Mouse (Mus musculus): ENCODE measurements around the gene Cfap73.

Gene Cfap73

GRCm38 (mm10) chr5:120647814-120648491, 13.9 kb upstream of the Cfap73 start:
- peak; percentile 43 to 58 for DNase-seq (ENCODE audit: low spot score in 2 of 2)

GRCm38 (mm10) chr5:120647361-120647760, 13.3 kb upstream of the Cfap73 start:
- DNase-seq (ENCODE audit: low spot score in 2 of 2): no peak

DNA sequence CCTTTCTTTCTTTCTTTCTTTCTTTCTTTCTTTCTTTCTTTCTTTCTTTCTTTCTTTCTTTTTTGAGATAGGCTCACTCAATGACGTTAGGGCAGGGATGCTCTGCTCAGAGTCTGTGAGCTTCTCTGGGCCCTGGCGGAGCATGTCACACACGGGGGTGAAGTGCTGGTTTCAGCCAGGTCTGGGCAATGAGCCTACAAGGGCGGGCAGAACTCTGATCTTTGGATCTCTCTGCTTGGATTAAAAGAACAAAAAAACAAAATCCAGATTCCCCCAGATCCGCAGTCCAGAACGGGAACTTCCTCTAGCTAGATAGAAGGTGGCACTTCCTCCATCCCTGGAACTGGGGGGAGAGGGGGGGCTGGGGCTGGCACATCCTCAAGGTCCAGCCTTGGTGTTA, 11.8 kb upstream of the Cfap73 start:
- no peak for DNase-seq (ENCODE audit: low spot score in 2 of 2)

- no peak for DNase-seq (ENCODE audit: low spot score in 2 of 2)
These were observed 10.2 kb upstream of the Cfap73 start for GRCm38 (mm10) chr5:120644227-120644626.

GRCm38 (mm10) chr5:120643365-120644085, 9.5 kb upstream of the Cfap73 start:
- no peak for DNase-seq (ENCODE audit: low spot score in 2 of 2)

GRCm38 (mm10) chr5:120640094-120640493, 6.1 kb upstream of the Cfap73 start:
- no peak for DNase-seq (ENCODE audit: low spot score in 2 of 2)

DNA sequence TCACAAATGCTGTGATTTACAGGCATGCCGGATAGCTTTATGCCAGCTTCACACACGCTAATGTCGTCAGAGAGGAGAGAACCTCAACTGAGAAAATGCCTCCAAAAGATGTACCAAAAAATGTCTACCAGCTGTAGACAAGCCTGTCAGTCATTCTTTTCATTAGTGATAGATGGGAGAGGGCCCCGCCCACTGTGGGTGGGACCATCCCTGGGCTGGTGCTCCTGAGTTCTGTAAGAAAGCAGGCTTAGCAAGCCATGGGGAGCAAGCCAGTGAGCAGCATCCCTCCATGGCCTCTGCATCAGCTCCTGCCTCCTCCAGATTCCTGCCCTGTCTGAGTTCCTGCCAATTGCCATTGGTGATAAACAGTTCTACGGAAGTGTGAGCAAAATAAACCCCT, 1.6 kb upstream of the Cfap73 start:
- no peak for DNase-seq (ENCODE audit: low spot score in 2 of 2)

DNA sequence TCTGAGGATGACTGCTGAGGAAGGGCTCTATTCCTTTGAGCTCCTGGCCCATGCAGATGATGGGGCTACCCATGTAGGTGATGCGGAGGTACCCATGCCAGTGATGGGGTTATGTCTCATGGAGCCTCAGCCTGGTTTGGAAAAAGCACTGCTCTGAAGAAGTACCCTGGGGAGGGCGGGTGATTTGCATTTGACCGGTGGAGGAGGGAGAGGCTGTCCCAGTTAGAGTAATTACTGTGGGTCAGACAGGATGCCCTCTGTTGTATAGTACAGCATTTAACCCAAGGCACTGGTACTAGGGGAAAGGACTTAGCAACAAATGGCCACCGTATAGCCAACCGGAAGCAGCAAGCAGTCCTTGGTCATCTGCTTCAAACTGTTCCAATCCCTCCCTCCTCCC, 825 bp upstream of the Cfap73 start:
- DNase-seq (ENCODE audit: low spot score in 2 of 2): no peak

DNA sequence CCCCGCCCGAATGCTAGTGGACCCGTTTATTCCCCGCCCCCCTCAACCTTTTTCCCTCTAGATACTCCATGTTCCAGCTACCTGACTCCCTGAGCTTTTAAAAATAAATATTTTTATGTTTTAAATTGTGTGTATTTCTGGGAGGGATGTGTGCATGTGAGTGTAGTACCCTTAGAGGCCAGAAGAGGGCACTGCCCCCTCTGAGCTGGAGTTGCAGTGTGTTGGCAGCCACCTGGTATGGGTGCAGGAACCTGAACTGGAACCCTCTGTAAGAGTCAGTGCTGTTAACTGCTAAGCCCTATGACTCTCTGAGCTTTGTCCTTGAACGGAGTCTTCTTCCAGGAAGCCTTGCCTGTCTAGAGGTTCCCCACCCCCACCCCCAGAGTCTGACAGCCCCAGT, 2.1 kb downstream of the Cfap73 start:
- DNase-seq (ENCODE audit: low spot score in 2 of 2): no peak

DNA sequence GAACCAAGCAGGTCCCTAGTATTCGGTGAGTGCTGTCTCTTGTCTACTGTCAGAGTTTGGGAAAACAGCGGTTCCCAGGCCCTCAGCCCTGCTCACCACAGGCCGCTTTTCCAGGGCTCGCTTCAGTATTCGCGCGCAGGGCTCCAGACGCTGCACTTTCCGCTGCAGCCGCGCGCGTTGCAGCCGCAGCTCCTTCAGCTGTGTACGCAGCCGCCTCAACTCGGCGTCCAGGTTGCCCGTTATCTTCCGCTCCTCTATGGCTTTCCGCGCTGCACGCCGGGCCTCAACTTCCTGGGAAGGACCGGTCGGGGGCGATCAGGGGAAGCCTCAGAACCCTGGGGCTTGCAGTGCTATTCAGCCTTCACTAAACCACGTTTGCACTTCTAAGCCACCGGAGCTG, 2.9 kb downstream of the Cfap73 start:
- no peak for DNase-seq (ENCODE audit: low spot score in 2 of 2)

- DNase-seq (ENCODE audit: low spot score in 2 of 2): no peak
These were observed 5.4 kb downstream of the Cfap73 start for GRCm38 (mm10) chr5:120628624-120629023.

- DNase-seq (ENCODE audit: low spot score in 2 of 2): no peak
These were observed 6.3 kb downstream of the Cfap73 start for GRCm38 (mm10) chr5:120627515-120628300.

- DNase-seq (ENCODE audit: low spot score in 2 of 2): no peak
These were observed 7.6 kb downstream of the Cfap73 start for GRCm38 (mm10) chr5:120626399-120626798.

GRCm38 (mm10) chr5:120624427-120624826, 9.6 kb downstream of the Cfap73 start:
- no peak for DNase-seq (ENCODE audit: low spot score in 2 of 2)

DNA sequence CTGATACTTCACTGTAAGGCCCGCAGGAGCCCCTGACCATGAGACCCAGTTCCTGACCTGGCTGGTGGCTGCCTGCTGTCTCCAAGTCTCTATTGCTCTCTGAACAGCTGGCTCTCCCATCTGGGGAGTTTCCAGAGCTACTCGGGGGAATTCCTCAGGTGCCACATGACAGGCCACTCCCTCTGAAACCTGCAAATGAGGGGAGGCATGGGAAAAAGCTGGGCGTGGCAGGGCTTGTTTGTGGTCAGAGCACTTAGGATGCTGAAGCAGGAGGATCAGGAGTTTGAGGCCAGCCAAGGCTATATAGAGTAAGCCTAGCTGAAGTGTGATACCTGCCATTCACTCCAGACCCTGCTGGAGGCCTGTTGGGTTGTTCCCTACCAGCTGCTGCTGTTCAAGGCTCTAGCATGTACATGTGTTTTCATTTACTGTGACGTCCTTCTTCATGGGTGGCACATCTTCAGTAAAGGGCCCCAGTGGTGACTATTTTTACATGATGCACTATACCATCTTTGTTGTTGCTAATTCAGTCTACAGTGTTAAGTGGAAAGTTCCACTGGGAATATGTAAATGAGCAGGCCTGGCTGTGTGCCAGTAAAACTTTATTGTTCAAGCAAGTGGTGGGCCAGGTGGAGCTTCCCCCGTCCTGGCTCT, 11.7 kb downstream of the Cfap73 start:
- DNase-seq (ENCODE audit: low spot score in 2 of 2): no peak

DNA sequence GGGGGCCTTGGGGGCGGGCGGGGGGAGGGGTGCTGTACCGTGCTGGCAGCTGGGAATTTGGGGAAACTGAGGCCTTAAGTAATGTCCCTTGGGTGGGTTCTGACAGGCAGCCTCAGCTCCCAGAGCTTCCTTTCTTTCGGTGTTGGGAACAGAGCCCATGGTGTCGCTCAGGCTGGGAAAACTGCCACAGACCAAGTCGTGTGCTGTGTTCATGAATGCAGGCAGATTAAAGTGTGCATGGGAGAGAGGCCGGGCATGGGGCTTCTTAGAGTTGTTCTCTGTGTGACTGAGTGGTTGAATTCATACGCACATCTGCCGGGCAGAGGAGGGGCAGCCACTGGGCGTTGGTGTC, 12.2 kb downstream of the Cfap73 start:
- DNase-seq (ENCODE audit: low spot score in 2 of 2): peak in 1 of 2 experiments; percentile 50

GRCm38 (mm10) chr5:120621078-120621765, 12.8 kb downstream of the Cfap73 start:
- DNase-seq (ENCODE audit: low spot score in 2 of 2): peak; percentile 41 to 54

DNA sequence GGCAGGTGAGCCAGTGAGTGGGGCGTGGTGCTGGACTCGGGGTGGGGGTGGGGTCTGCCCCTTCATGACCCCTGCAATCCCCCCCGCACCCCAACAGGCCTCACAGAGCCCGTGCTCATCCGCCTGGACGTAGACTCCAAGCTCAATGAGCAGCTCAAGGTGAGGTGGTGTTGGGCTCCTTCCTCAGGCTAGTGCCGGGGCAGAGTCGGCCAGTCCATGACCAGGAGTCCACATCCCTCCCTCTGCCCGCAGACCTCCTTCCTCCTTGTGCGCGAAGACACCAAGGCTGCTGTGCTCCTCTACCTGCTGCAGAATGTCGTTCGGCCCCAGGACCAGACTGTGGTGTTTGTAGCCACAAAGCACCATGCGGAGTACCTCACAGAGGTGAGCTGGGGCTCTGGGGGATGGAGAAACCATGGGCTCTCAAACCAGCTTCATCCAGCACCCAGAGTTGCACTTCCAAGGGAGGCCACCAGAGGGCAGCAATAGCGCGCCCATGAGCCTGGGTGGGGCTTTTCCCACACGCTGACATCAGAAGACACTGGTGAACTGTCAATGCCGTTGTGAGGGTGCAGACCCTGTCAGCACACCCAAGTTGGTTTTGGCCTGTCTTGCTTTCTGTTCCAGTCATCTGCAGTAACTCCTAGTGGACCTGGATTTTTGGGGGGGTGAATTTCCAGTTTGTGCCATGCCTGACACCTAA, 13.5 kb downstream of the Cfap73 start:
- DNase-seq (ENCODE audit: low spot score in 2 of 2): peak; percentile 89

GRCm38 (mm10) chr5:120619201-120619600, 14.8 kb downstream of the Cfap73 start:
- DNase-seq (ENCODE audit: low spot score in 2 of 2): peak; percentile 66 to 72

DNA sequence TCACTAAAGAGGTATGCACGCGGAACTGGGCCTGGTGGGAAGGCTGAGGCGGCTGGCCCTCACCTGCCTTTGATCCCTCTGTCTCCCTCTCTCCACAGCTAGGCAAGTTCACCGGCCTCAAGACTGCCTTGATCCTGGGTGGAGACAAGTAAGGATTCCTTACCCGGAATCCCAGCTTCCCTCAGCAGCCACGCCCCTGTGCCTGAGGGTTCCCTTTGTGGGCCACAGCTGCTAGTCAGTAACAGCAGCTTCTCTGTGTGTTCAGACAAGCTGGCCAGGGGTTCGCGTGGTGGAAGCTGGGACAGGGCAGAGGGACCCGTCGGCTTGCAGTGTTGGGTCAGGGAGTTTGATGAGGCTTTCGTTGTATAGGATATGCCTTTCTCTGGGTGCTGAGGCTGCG, 15.3 kb downstream of the Cfap73 start:
- no peak for DNase-seq (ENCODE audit: low spot score in 2 of 2)

DNA sequence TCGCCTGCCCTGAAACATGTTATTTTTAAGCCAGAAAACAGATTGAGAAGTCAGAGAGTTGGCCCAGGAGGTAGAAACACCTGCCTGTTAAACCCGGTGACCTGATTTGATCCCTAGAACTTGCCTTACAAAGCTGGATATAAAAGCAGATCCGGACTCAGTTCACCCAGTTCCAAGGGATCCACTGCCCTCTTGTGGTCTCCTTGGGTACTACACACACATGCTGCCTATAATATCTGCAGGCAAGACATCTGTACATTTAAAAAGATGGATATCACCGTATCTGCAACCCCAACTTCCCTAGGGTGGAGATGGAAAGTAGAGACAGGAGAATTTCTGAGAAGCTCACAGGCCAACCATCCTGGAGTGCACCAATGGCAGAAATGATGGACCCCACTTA, 18.1 kb downstream of the Cfap73 start:
- DNase-seq (ENCODE audit: low spot score in 2 of 2): no peak

Data from frontal cortex, postnatal 36 days (tissue).